Mouse (Mus musculus): ENCODE data around the gene Arhgef38.

Arhgef38 gene

DNA sequence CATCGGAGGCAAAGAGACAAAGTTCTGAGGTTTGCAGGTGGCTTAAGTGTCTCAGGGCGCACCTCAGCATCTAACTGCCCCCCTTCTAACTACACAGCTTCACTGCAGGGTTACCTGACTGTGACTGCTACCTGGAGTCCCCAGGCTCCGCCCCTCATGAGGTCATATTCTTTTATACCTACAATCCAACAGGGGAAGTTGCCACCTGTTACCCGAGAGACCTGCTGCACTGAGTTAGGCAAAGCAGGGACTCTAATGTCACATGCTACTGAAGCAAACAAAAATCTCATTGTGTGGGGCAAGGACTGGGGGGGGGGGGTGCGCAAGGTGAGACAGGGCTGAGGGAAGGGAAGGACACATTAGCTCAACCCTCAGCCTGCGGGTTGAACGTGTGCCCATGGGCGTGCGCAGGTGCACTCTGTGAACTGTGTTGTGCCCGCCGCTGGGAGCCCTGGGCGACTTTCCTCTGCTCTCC lies at the start of gene Arhgef38:
Gene Arhgef38 (minus strand): TSS at position 129 of the 475 bp plus-strand sequence.
- no peak for DNase-seq

DNA sequence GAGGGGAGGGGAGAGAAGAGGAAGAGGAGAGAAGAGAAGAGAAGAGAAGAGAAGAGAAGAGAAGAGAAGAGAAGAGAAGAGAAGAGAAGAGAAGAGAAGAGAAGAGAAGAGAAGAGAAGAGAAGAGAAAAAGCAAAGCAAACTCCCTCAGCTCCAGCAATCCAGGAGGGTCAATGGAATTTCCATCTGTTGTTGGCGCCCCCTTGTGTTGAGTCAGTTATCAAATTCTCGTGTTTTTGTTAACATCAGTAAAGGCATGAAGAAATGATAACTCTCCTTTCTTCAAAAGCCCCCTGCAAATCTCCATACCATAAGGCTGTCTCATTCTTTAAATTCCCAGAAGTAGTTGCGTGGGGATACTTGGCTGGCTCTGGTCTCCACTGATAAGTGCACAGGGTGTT lies 37.1 kb upstream of the Arhgef38 start:
- peak; percentile 93 to 96 for DNase-seq

DNA sequence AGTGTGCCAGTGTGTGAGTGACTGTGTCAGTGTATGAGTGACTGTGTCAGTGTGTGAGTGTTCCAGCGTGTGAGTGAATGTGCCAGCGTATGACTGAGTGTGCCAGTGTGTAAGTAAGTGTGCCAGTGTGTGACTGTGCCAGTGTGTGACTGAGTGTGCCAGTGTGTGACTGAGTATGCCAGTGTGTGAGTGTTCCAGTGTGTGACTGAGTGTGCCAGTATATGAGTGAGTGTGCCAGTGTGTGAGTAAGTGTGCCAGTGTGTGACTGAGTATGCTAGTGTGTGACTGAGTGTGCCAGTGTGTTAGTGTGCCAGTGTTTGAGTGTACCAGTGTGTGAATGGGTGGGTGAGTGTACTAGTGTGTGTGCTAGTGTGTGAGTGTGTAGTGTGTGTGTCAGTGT lies 24.1 kb upstream of the Arhgef38 start:
- no peak for DNase-seq

DNA sequence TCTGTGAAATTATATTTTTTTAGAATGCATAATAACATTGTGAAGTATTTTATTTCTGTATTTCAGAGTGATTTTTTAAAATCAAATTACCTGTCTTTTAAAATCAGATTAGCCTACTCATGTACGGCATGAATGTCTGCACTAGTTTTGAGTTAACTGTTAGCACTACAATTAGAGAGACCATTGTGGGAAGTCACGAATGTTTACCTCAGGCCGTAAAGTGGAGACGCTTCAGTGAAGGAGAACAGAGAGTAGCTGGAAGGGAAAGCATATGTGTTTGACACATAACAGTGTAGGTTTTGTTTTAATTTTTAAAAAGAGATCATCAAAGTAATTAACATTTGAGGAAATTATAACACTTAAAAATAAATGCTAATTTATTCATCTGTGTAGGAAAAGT lies 21.1 kb upstream of the Arhgef38 start:
- DNase-seq, result no peak

DNA sequence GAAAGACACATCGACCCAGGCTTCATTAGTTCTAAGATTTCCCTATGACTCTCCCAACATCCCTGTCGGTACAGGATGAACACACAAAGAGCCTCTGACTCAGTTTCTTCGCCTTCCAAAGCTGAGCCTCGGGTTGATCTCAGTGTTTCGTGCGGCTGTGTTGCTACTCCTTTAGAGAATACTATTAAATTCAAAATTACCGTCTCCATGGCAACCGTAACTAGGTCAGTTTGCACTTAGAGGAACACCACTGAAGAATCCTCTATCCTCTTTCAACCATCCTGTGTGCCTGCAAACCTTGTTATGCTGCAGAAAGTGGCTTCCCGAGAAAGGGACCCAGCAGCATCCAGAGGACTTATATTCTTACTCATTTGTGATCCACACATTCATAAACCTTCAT lies 9.3 kb upstream of the Arhgef38 start:
- DNase-seq, result no peak

DNA sequence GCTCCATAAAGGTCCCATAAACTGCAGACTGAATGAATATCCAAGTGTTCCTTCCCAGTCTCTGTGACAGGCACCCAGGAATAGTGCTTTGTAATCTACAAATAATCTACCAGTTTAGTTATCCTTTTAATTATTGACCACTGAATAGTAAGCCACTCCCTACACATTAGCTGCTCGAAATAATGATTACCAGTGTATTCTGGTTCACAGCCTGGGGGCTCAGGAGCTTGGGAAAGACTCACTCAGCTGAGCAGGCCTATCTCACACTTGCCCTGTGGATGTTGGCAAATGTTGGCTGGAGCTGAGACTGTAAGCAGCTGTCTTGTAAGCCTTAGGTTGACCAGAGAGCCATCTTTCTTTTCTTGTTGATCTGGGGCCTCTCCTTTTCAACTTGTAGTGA lies 7.2 kb upstream of the Arhgef38 start:
- DNase-seq, result no peak

DNA sequence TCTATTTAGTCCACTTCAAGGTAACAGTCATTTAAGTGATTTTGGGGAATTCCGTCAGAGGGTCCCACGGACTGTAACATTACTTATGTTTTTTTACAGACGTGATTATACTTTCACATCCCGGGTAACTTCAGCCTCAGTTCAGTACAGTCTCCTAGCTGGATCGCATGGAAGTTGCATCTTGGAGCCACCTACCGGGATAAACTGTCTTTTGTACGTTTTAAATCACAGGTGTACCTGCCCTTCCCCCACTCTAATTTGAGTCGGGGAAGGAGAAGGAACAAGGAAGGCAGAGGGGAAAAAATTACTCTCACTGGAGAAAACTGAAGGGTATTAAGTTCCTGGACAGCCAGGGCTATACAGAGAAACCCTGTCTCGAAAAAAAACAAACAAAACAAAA lies 756 bp downstream of the Arhgef38 start:
- DNase-seq, result no peak

DNA sequence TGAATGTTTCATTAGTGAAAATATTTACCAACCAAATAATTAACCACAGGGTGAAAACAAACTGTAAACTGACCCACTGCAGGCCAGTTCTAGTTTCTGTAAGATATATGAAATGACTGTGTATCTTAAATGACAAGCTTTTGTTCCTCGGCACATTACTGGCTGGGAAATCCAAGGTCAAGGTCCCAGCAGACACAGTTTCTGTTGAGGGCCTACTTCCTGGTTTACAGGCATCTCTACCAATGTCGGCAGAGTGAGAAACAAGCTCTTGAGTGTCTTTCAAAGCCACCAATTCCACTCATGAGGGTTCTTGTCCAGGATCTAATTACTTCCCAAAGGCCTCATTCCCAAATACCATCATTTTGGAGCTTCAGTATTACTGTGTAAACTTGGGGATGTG lies 4.3 kb downstream of the Arhgef38 start:
- no peak for DNase-seq

DNA sequence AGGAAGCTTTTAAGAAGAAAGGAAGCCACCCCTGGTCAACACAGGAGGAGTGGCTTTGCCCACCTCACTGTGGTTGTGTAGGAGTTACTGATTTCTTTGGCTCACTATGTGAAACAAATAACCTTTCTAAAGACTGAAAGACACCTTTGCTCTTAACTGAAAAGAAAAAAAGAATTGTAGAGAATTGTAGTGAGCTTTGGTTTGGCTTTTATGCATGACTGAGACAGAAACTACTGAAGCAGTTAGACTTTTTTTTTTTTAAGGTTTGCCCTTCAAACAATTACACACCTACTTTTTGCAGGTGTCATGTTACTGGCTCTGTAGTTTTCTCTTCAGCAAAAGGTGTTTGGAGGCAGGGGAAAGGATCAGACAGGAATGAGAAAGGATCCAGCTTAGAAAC lies 5.2 kb downstream of the Arhgef38 start:
- DNase-seq, result no peak

DNA sequence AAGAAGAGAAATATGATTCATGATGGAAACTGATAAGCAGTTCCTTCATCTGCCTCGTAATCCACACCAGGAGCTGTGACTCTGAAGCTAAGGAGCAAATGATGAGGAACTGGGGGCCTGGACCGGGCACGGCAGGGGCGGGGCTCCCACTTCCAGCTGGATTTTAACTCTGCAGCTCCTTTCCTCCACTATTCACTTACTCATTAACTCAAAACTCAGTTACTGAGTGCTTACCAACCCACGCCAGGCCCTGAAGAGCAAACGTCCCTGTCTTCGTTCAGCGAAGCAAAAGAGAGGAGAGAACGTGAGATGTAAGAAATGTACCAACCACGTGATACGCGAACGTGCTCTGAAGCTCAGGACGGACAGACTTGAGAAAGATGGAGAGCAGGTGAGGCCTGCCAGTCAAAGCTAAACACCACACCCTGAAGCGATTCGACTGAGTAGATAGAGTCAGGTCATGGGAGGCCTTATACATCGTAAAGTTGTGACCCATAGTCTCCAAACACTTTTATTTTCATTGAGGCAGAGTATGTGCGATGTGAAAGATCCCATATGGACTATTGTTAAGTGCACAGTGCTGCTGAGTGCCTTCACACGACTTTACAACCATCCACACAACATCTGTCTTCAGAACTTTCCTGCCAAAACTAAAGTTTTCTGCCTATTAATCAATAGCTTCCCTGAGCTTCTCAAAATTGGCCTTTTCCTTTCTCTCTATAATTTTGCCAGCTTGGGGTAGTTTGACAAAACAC lies 7.3 kb downstream of the Arhgef38 start:
- DNase-seq, result no peak

DNA sequence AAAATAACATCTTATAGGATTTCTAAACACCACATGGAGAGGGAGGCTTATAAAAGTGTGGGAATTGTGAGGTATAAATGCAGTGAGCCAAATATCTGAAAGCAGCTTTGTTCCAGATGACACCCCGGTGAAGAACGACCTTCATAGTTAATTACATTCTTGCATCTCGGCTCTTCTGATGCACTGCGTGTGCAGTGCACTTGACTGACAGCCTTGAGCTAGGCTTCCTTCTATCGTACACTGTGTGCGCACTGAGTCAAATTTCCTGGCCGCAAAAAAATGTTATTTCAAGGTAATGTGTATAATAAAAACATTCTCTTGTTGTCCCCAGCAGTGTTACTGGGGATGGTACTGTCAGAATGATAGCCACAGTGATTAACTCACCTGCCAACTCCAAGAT lies 16.2 kb downstream of the Arhgef38 start:
- DNase-seq, result no peak

DNA sequence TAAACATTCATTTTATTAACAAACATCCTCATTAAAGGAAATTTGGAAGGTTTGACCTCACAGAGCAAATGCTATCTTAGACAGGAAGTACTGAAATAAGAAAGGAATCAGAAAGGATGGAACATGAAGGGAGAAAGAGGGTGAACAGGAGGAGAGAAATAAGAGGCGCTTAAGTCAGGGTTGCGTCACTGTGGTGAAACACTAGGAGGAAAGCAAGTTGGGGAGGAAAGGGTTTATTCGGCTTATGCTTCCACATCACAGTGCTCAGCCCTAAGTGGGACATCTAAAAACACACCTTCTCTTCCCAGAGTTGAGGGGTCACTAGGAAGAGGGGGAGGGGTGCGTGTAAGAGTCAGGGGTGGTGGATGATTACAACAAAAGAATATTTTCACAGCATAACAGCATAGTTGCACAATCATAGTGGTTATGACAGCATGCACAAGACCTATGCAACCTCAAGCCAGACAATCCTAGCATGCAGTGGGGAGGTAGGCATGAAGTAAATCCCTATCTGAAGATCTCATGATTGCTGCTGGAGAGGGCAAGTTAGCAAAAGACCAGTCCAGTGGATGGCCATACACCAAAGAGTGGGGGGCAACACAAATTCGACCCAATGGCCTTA lies 19.4 kb downstream of the Arhgef38 start:
- DNase-seq, result no peak

DNA sequence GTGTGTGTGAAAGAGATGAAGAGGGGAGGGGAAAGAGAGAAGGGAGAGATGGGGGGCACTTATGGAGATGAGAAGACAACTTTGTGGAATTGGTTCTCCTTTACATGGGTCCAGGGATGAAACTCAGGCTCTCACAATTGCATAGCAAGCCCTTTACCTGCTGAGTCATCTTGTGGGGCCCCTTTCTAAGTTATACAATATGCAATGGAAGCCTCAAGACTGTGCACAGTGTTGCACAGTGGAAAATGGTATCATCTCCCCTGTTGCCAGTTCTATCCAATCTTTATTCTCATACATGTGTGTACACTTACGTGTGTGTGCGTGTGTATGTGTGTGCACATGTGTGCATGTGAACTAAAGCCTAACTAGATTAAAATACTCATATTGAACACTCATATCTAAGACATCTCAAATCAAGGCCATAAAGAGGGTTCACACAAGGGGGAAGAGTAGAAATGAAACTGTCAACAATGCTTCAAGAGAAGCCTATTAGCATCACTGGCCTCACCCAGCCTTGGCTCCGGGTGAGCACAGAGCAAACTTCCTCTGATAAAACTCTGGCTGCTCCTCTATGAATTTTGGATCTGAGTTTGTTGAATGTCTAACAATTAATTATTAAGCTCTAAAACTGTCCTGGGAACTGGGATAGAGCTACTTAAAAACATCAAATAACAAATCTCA lies 21.2 kb downstream of the Arhgef38 start:
- DNase-seq, result no peak

DNA sequence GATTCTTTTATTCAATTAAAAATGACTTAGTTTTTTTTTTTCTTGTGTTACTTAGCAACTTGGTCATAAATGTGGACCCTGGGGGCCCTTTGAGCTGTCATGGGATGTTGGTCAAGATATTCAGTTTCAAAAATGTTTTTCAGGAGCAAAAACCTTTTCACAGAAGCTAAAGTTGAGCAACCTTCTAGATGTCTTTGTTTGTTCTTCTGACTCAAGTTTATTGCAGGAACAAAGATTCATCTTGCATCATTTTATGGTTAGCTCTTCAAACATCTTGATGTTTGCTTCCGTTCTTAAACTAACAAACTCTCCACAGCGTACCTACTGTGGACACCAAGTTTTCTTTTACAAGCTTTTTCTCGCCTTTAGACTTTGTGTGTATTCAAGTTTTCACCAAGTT lies 23.4 kb downstream of the Arhgef38 start:
- no peak for DNase-seq

DNA sequence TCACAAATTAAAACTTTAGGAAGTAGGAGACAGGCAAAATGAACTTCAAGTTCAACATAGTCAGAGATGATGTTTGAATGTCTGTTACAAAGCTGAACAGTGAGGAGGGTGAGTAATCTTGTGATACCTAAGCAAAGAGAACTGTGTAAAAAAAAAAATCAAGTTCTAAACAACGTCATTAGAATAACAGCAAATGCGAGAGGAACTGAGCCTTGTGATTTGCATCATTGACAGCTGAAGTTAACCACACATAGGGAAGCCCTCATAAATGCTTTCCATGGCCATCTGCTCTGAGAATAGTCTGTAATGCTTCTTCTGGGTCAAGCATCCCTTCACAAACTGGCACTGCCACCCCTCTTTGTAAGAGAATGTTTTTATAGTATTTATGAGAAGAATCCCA lies 31.0 kb downstream of the Arhgef38 start:
- DNase-seq, result no peak

DNA sequence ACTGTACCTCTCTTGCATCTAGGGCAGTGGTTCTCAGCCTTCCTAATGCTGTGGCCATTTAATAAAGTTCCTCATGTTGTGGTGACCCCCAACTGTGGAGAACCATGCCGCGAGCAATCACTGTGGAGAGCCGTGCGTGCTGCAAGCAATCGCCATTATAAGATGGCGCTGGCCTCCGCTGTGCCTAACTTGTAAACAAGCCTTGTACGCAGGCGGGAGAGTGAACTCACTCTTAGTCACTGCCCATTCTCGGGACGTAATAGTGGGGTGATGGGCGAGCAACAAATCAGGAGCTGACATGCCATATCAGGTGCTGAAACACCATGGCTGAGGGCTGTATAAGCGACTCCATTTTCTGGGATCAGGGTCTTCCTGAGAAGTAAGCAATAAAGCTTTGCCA lies 32.6 kb downstream of the Arhgef38 start:
- no peak for DNase-seq

DNA sequence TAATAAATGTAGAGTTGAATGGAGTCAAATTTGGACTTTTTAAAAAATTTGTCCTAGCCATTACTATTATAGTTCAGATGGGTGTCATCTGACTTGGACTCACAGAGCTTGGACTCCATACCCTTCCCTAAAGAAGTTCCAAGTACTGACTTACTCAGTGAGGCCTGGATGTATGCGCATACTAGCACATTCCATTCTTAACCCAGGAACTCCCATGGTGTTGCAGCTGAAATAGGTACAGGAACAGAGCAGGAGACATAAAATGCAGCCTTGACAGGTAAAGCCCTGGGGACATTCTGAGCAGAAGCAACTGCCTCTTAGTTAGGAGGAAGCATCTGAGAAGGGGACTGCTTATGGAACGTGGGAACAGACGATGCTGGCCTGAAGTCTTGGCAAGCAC lies 45.8 kb downstream of the Arhgef38 start:
- no peak for DNase-seq

DNA sequence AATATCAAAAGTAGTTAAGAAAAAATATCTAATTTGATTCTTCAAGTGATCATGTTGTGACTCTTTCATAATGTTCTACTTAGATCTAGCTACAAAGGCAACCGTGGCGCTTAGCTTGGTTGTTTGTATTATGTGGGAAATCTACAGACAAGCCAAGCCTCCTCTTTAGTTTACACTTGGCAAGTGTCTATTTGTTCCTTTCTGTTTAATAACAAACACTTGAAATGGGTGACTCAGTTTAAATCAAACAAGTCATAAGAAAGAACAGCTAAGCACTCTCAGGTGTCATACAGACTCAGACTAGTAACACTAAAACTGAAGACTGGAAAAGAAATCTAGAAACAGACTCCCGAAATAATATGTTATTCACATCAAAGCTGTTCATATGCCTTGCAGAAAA lies 47.2 kb downstream of the Arhgef38 start:
- no peak for DNase-seq

DNA sequence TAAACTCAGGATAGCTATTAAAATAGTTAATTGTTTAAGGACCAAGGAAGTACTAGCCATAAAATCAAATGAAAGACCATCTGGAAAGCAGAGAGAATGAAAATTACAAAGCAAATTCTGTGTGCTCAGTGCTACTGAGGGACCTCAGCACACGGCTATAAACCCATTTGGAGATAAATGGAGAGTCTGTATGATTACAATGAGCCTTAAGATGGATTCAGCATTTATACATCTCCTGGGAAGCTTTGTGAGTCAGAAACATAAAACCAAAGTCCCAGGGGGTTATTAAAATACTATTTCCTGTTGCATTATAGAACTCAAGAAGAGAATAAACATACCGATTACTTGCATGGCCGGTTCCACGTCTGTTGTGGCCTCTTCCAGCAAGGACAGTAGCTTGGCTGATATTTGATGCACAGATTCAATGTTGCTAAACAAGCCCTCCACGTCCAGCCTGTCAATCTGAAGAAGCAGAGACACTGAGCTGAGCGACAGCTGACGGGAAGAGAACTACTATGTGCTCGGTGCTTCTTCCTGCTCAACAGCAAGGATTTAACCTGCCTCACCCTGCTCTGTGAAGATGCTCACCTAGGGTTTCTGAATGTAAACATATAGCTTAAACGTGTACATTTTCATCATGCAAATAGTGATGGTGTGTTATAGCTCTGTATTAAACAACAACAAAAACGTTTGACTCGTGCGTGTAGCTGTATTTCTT lies 58.6 kb downstream of the Arhgef38 start:
- DNase-seq, result no peak

DNA sequence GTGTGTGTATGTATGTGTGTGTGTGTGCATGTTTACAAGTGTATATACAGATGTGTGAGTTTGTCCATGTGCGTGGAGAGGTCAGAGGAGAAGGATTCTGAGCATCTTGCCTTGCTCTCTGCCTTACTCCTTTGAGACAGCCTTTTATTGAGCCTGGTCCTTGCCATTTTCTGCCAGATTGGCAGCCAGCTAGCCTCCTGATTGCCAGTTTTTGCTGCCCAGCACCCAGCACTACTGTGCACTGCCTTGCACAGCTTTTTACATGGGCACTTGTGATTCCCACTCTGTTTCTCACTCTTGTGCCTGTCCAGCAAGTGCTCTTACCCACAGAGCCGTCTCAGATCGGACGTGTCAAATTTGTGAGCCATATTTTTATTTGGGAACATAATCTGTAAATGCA lies 62.5 kb downstream of the Arhgef38 start:
- DNase-seq, result peak; percentile 37 to 54

DNA sequence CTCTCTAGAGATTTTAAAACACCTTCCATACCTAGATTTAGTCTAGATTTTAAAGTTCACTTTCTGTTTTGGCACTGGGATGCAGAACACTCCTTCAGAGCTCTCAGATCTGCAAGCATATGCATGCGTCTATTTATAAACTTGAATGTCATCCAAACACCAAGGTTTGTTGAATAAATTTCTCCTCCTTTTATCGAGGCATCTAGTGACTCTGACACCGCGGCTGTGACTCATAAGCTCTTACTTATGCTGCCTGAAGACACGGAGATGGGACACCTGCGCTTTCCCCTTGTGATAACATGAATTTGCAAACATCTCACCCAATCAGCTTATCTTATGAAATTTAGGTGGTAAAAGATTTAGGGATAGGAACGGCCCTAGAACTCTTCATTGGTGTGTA lies 65.0 kb downstream of the Arhgef38 start:
- no peak for DNase-seq

DNA sequence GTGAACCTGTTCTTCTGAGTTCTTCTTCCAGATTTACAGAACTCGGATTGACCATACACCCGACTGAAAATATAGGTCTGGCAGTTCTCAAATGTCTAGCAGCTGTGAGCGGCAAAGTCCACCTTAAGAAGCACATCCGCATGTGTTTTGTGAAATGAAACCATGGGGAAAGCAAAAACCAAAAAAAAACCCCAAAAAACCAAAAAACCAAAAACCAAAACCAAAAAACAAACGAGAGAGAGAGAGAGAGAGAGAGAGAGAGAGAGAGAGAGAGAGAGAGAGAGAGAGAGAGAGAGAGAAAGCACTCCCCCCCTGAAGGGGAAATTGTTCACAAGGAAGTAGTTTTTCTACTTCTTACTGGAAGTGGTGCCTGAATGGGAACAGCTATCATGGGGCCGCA lies 67.2 kb downstream of the Arhgef38 start:
- DNase-seq, result no peak

DNA sequence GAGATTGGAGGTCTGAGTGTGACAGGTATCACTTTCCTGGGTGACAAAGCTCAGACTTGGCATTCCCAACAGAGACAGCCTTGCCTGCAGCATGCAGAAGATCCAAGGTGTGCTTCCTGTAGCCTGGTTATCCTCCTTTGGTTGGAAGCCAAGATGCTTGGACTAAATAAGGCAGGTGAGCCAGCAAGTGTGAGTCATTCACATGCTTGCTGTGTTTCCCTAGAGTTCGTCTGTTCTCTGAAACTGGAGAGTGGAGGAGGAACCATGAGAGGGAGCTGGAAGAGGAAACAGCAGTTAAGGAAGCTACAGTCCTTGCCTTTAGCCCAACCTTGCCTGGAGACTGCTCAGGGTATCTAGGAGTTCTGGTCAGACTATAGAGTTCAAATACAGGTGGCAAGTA lies 69.6 kb downstream of the Arhgef38 start:
- peak; percentile 53 to 79 for DNase-seq
